Mouse (Mus musculus) stomach, postnatal 0 days (tissue): Measurements from ENCODE around the gene Npr3. TPM values are rescaled to one million over a fixed set of nuclear protein-coding genes. Genes with fewer than 3 reads are reported as not detected.

Experiments used
- ATAC-seq: fragments of 200-750 bp; cut with Nextera tagmentation; 2 replicates; pipeline ENCODE4 v1.8.0; 2017; ENCODE audit not compliant: low FRiP score, low TSS enrichment
- DNase-seq: peaks from one replicate; pipeline ENCODE4 v3.0.0-alpha.2; 2016; ENCODE audit warnings: low spot score
- H3K27ac ChIP-seq: fragments of 300-500 bp; sonication (generic); replicated peaks from 2 replicates; pipeline ENCODE4 v1.5.1; 2014; ENCODE audit warnings: mild to moderate bottlenecking, control low read depth
- H3K27me3 ChIP-seq: fragments of 300-500 bp; sonication (generic); 2 replicates; pipeline ENCODE4 v1.6.1; 2014; ENCODE audit warnings: low read length; ENCODE audit not compliant: control insufficient read depth, insufficient read depth
- H3K36me3 ChIP-seq: fragments of 300-500 bp; sonication (generic); 2 replicates; pipeline ENCODE4 v1.6.1; 2014; ENCODE audit warnings: low read length, mixed read lengths; ENCODE audit not compliant: control insufficient read depth, insufficient read depth
- H3K4me1 ChIP-seq: fragments of 300-500 bp; sonication (generic); replicated peaks from 2 replicates; pipeline ENCODE4 v1.6.1; 2014; ENCODE audit warnings: antibody characterized with exemption; ENCODE audit not compliant: control insufficient read depth, insufficient read depth
- H3K4me2 ChIP-seq: fragments of 300-500 bp; sonication (generic); replicated peaks from 2 replicates; pipeline ENCODE4 v1.6.1; 2014; ENCODE audit warnings: low read depth, mild to moderate bottlenecking, control low read depth, moderate library complexity
- H3K4me3 ChIP-seq: fragments of 300-500 bp; sonication (generic); 2 replicates; pipeline ENCODE4 v1.5.1; 2014; ENCODE audit warnings: low read depth, low read length, control low read depth
- H3K9ac ChIP-seq: fragments of 300-500 bp; sonication (generic); 2 replicates; pipeline ENCODE4 v1.6.1; 2014; ENCODE audit warnings: mild to moderate bottlenecking, low read length, control low read depth, mixed read lengths
- H3K9me3 ChIP-seq: fragments of 300-500 bp; sonication (generic); 2 replicates; pipeline ENCODE4 v1.6.1; 2016; ENCODE audit warnings: low read length; ENCODE audit not compliant: control insufficient read depth
- CTCF ChIP-seq: IDR thresholded peaks from 2 replicates; pipeline ENCODE4 v1.5.1; 2016; ENCODE audit warnings: antibody characterized with exemption, low read depth, mild to moderate bottlenecking, moderate library complexity
- EP300 ChIP-seq: optimal IDR thresholded peaks from 2 replicates; pipeline ENCODE3; 2016; ENCODE audit warnings: antibody characterized with exemption
- WGBS: fragments of 180-500 bp; shearing (Covaris S2); extraction: QIAGEN DNeasy Blood & Tissue Kit; methylation state at CpG from one replicate; pipeline ENCODE4 v1.1.7; 2014; 5-methylcytosine and 5-hydroxymethylcytosine counted together
- polyA plus RNA-seq: library from polyadenylated mRNA; unstranded; fragments of >200 nt; fragmentation: Nextera tagmentation; extraction: Ambion mirVana; gene quantifications from 2 replicates; pipeline ENCODE4 v1.2.1, GENCODE M21; 2015

The Npr3 gene
- polyA plus RNA-seq, 1 experiment from 2014 or later = 2.1 TPM

GRCm38 (mm10) chr15:11815551-11815950, 91.5 kb downstream of the Npr3 start:
- ATAC-seq (no peak), DNase-seq (no peak)
- no peaks in the 10 kb centered on the region for H3K36me3 ChIP-seq
- TF ChIP-seq EP300 (no peak), CTCF (no peak)
- no peak overlapping the region for H3K4me2 ChIP-seq
- H3K27me3 ChIP-seq = no peaks in the 10 kb centered on the region
- H3K4me1 ChIP-seq = no peaks in the 10 kb centered on the region
- 33% methylated on average over 4 of the region's 4 CpGs for WGBS
- H3K27ac ChIP-seq = no peak overlapping the region
- H3K9me3 ChIP-seq = no peaks in the 10 kb centered on the region
- no peak overlapping the region for H3K9ac ChIP-seq
- H3K4me3 ChIP-seq = no peak overlapping the region

- no peak for ATAC-seq
- 39% methylated on average over 4 of the region's 4 CpGs for WGBS
- Histone ChIP-seq H3K9ac (no peak overlapping the region), H3K27me3 (no peaks in the 10 kb centered on the region), H3K36me3 (no peaks in the 10 kb centered on the region), H3K4me3 (no peak overlapping the region), H3K9me3 (no peaks in the 10 kb centered on the region), H3K4me1 (no peaks in the 10 kb centered on the region), H3K27ac (no peak overlapping the region), H3K4me2 (no peak overlapping the region)
- TF ChIP-seq CTCF (no peak), EP300 (no peak)
- no peak for DNase-seq
Measured at GRCm38 (mm10) chr15:11803576-11803975, 103.5 kb downstream of the Npr3 start.

GRCm38 (mm10) chr15:11801863-11802722, 105.0 kb downstream of the Npr3 start:
- H3K27ac ChIP-seq = peak overlapping the region; percentile 63
- H3K4me3 ChIP-seq = no peak overlapping the region
- no peak overlapping the region; the same call in 1 of the 2 replicates for H3K4me2 ChIP-seq
- no peaks in the 10 kb centered on the region for H3K27me3 ChIP-seq
- H3K4me1 ChIP-seq = no peaks in the 10 kb centered on the region
- H3K9me3 ChIP-seq = no peaks in the 10 kb centered on the region
- DNase-seq (peak; percentile 21), ATAC-seq (no peak)
- 12% methylated on average over 13 of the region's 13 CpGs for WGBS
- TF ChIP-seq CTCF = no peak
- no peak for TF ChIP-seq EP300
- H3K36me3 ChIP-seq = no peaks in the 10 kb centered on the region
- H3K9ac ChIP-seq = no peak overlapping the region

- no peak overlapping the region for H3K4me2 ChIP-seq
- no peaks in the 10 kb centered on the region for H3K9me3 ChIP-seq
- H3K4me3 ChIP-seq = no peak overlapping the region
- no peak overlapping the region for H3K27ac ChIP-seq
- DNase-seq = no peak
- 50% methylated on average over 1 of the region's 2 CpGs for WGBS
- ATAC-seq = no peak
- H3K27me3 ChIP-seq = no peaks in the 10 kb centered on the region
- no peaks in the 10 kb centered on the region for H3K36me3 ChIP-seq
- H3K4me1 ChIP-seq = no peaks in the 10 kb centered on the region
- TF ChIP-seq EP300 (no peak), CTCF (no peak)
- no peak overlapping the region for H3K9ac ChIP-seq
Measured at GRCm38 (mm10) chr15:11794632-11795031, 112.5 kb downstream of the Npr3 start.

Other genes with a start within 250 kb of the Npr3 start
- gene Sub1, start 89.7 kb upstream of the Npr3 start, polyA plus RNA-seq = 519 and 531 TPM in 2 replicates
- gene Zfr, start 210.5 kb upstream of the Npr3 start, polyA plus RNA-seq = 40.5 and 52.9 TPM in 2 replicates